Mouse (Mus musculus): ENCODE measurements around the gene Edf1.

GRCm38 (mm10) chr2:25574579-25575431, 17.2 kb downstream of the Edf1 start, which contains the start of the genes Mamdc4 and Phpt1:
- TF ChIP-seq CTCF (IDR thresholded peaks at IDR 0.05; ENCODE audit: extremely low read depth, insufficient read depth, low read length) (no peak), POLR2A (IDR thresholded peaks at IDR 0.05; ENCODE audit: extremely low read depth, insufficient read depth, low read length) (peak; percentile 68)

Measured in cortical plate, adult 2 months (tissue).